Mouse (Mus musculus): ENCODE measurements around the gene Mgat5.

- TF ChIP-seq CTCF (IDR thresholded peaks at IDR 0.05; ENCODE audit: low read depth) (no peak), EP300 (IDR thresholded peaks at IDR 0.05; ENCODE audit: low read depth) (no peak)
Measured at GRCm38 (mm10) chr1:127352131-127352793, 147.4 kb downstream of the Mgat5 start.

All from heart, postnatal 0 days (tissue).